Mouse (Mus musculus) MEL (cell line): Measurements from ENCODE around the gene Tbc1d20. TPM values are rescaled to one million over a fixed set of nuclear protein-coding genes. Genes with fewer than 3 reads are reported as not detected.

ENCODE experiments used
- DNase-seq: peaks from one replicate; pipeline ENCODE4 v3.0.0; 2011; ENCODE audit warnings: low read depth, low spot score
- H3K27ac ChIP-seq: 2 replicates; pipeline ENCODE4 v1.5.1; 2012; ENCODE audit warnings: low read depth, mild to moderate bottlenecking, control low read depth, low read length, moderate library complexity; ENCODE audit not compliant: control insufficient read depth
- H3K27me3 ChIP-seq, 2 experiments: fragments of 150-350 bp in 1 of 2; sonication (generic) in 1 of 2; 2 replicates each; pipeline ENCODE4 v1.6.1; 2012; ENCODE audit warnings: low read length in 2 of 2, mild to moderate bottlenecking in 2 of 2, improper control_type of control experiment in 1 of 2, moderate library complexity in 1 of 2; ENCODE audit not compliant: insufficient read depth in 2 of 2, control insufficient read depth in 1 of 2
- H3K36me3 ChIP-seq, 2 experiments: 2 replicates each; pipeline ENCODE4 v1.6.1; 2012 to 2014; ENCODE audit warnings: low read length in 2 of 2, improper control_type of control experiment in 1 of 2, inconsistent platforms in 1 of 2, mild to moderate bottlenecking in 1 of 2; ENCODE audit not compliant: insufficient read depth in 2 of 2, control insufficient read depth in 1 of 2
- H3K4me1 ChIP-seq, 2 experiments: fragments of 150-350 bp in 1 of 2; sonication (generic) in 1 of 2; 2 replicates each; pipeline ENCODE4 v1.6.1; 2012; ENCODE audit warnings: low read length in 2 of 2, improper control_type of control experiment in 1 of 2, mild to moderate bottlenecking in 1 of 2; ENCODE audit not compliant: insufficient read depth in 2 of 2, control insufficient read depth in 1 of 2
- H3K4me3 ChIP-seq, 2 experiments: fragments of 150-350 bp in 1 of 2; sonication (generic) in 1 of 2; 2 replicates each; pipeline ENCODE4 v1.5.1; 2012; ENCODE audit warnings: low read depth in 2 of 2, low read length in 2 of 2, mild to moderate bottlenecking in 2 of 2, moderate library complexity in 2 of 2, control low read depth in 1 of 2, improper control_type of control experiment in 1 of 2; ENCODE audit not compliant: control insufficient read depth in 1 of 2, insufficient read depth in 1 of 2
- H3K79me2 ChIP-seq: 2 replicates; pipeline ENCODE4 v1.6.1; 2012; ENCODE audit warnings: mild to moderate bottlenecking, low read length, moderate library complexity; ENCODE audit not compliant: control insufficient read depth, poor library complexity, insufficient read depth
- H3K9ac ChIP-seq: 2 replicates; pipeline ENCODE4 v1.6.1; 2012; ENCODE audit warnings: low read depth, mild to moderate bottlenecking, control low read depth, low read length, moderate library complexity; ENCODE audit not compliant: control insufficient read depth, poor library complexity, severe bottlenecking
- H3K9me3 ChIP-seq: fragments of 150-350 bp; sonication (generic); replicated peaks from 2 replicates; pipeline ENCODE4 v1.6.1; 2012; ENCODE audit warnings: mild to moderate bottlenecking, low read length, improper control_type of control experiment, moderate library complexity; ENCODE audit not compliant: insufficient read depth
- CHD2 ChIP-seq: IDR thresholded peaks from 2 replicates; pipeline ENCODE4 v1.6.1; 2011; ENCODE audit warnings: low read length, improper control_type of control experiment
- CTCF ChIP-seq, 3 experiments: IDR thresholded peaks in 2 of 3; conservative IDR thresholded peaks in 1 of 3; 2 replicates each; pipeline ENCODE4 v1.5.1; 2011 to 2012; ENCODE audit warnings: low read length in 3 of 3, low read depth in 2 of 3, mild to moderate bottlenecking in 2 of 3, improper control_type of control experiment in 1 of 3, inconsistent platforms in 1 of 3, mixed read lengths in 1 of 3, moderate library complexity in 1 of 3; ENCODE audit not compliant: control insufficient read depth in 1 of 3, insufficient read depth in 1 of 3, poor library complexity in 1 of 3, severe bottlenecking in 1 of 3
- ETS1 ChIP-seq: IDR thresholded peaks from 2 replicates; pipeline ENCODE4 v1.6.1; 2012; ENCODE audit warnings: low read depth, mild to moderate bottlenecking, inconsistent platforms, low read length, improper control_type of control experiment, moderate library complexity
- GABPA ChIP-seq: IDR thresholded peaks from 2 replicates; pipeline ENCODE4 v1.6.1; 2012; ENCODE audit warnings: low read depth, mild to moderate bottlenecking, inconsistent platforms, low read length, improper control_type of control experiment, moderate library complexity
- GATA1 ChIP-seq: IDR thresholded peaks from 2 replicates; pipeline ENCODE4 v1.6.1; 2011; ENCODE audit warnings: low read depth, low read length, improper control_type of control experiment
- HCFC1 ChIP-seq: IDR thresholded peaks from 2 replicates; pipeline ENCODE4 v1.6.1; 2012; ENCODE audit warnings: low read depth, mild to moderate bottlenecking, inconsistent platforms, low read length, improper control_type of control experiment, moderate library complexity
- KAT2A ChIP-seq: conservative IDR thresholded peaks from 2 replicates; pipeline ENCODE4 v1.6.1; 2012; ENCODE audit warnings: low read depth, low read length, improper control_type of control experiment, inconsistent platforms
- MAFK ChIP-seq: IDR thresholded peaks from 2 replicates; pipeline ENCODE4 v1.6.1; 2011; ENCODE audit warnings: low read depth, mild to moderate bottlenecking, low read length, improper control_type of control experiment, borderline replicate concordance
- MAX ChIP-seq: IDR thresholded peaks from 2 replicates; pipeline ENCODE4 v1.6.1; 2011; ENCODE audit warnings: low read length, improper control_type of control experiment
- MAZ ChIP-seq: IDR thresholded peaks from 2 replicates; pipeline ENCODE4 v1.6.1; 2012; ENCODE audit warnings: low read depth, mild to moderate bottlenecking, inconsistent platforms, low read length, improper control_type of control experiment
- MXI1 ChIP-seq: IDR thresholded peaks from 2 replicates; pipeline ENCODE4 v1.6.1; 2011; ENCODE audit warnings: mild to moderate bottlenecking, low read depth, low read length, improper control_type of control experiment
- MYB ChIP-seq: IDR thresholded peaks from 2 replicates; pipeline ENCODE4 v1.6.1; 2011; ENCODE audit warnings: mild to moderate bottlenecking, low read depth, low read length, improper control_type of control experiment
- MYC ChIP-seq: IDR thresholded peaks from 2 replicates; pipeline ENCODE4 v1.6.1; 2011; ENCODE audit warnings: low read depth, mild to moderate bottlenecking, low read length, improper control_type of control experiment, moderate library complexity
- NELFE ChIP-seq: IDR thresholded peaks from 2 replicates; pipeline ENCODE4 v1.6.1; 2011; ENCODE audit warnings: low read depth, low read length, improper control_type of control experiment
- NRF1 ChIP-seq: IDR thresholded peaks from 2 replicates; pipeline ENCODE4 v1.6.1; 2014; ENCODE audit warnings: low read depth, mild to moderate bottlenecking, inconsistent platforms, low read length, improper control_type of control experiment, moderate library complexity; ENCODE audit not compliant: poor library complexity, insufficient read depth, severe bottlenecking
- POLR2A ChIP-seq, 2 experiments: IDR thresholded peaks; 2 replicates each; pipeline ENCODE4 v1.6.1; 2011 to 2012; ENCODE audit warnings: low read length in 2 of 2, mild to moderate bottlenecking in 2 of 2, control low read depth in 1 of 2, improper control_type of control experiment in 1 of 2, low read depth in 1 of 2, moderate library complexity in 1 of 2; ENCODE audit not compliant: control insufficient read depth in 1 of 2, insufficient read depth in 1 of 2, poor library complexity in 1 of 2
- POLR2AphosphoS5 ChIP-seq: IDR thresholded peaks from 2 replicates; pipeline ENCODE4 v1.6.1; 2012; ENCODE audit warnings: low read depth, borderline replicate concordance, mild to moderate bottlenecking, inconsistent platforms, low read length, moderate library complexity, mixed read lengths
- RAD21 ChIP-seq: IDR thresholded peaks from 2 replicates; pipeline ENCODE4 v1.6.1; 2011; ENCODE audit warnings: mild to moderate bottlenecking, low read depth, low read length, improper control_type of control experiment
- RCOR1 ChIP-seq: IDR thresholded peaks from 2 replicates; pipeline ENCODE4 v1.6.1; 2012; ENCODE audit warnings: low read depth, mild to moderate bottlenecking, inconsistent platforms, low read length, improper control_type of control experiment
- SIN3A ChIP-seq: IDR thresholded peaks from 2 replicates; pipeline ENCODE4 v1.6.1; 2012; ENCODE audit warnings: low read length, improper control_type of control experiment, inconsistent platforms
- SMC3 ChIP-seq: IDR thresholded peaks from 2 replicates; pipeline ENCODE4 v1.6.1; 2011; ENCODE audit warnings: low read depth, low read length, improper control_type of control experiment
- TCF12 ChIP-seq: IDR thresholded peaks from 2 replicates; pipeline ENCODE4 v1.6.1; 2014; ENCODE audit warnings: low read depth, mild to moderate bottlenecking, inconsistent platforms, low read length, improper control_type of control experiment, moderate library complexity
- UBTF ChIP-seq: IDR thresholded peaks from 2 replicates; pipeline ENCODE4 v1.6.1; 2012; ENCODE audit warnings: low read depth, mild to moderate bottlenecking, inconsistent platforms, low read length, improper control_type of control experiment, moderate library complexity, borderline replicate concordance; ENCODE audit not compliant: insufficient read depth
- USF1 ChIP-seq: IDR thresholded peaks from 2 replicates; pipeline ENCODE4 v1.6.1; 2014; ENCODE audit warnings: low read depth, mild to moderate bottlenecking, inconsistent platforms, low read length, improper control_type of control experiment, moderate library complexity
- USF2 ChIP-seq, 2 experiments: IDR thresholded peaks; 2 replicates each; pipeline ENCODE4 v1.6.1; 2011 to 2012; ENCODE audit warnings: improper control_type of control experiment in 2 of 2, low read length in 2 of 2, borderline replicate concordance in 1 of 2, inconsistent platforms in 1 of 2, low read depth in 1 of 2, mild to moderate bottlenecking in 1 of 2; ENCODE audit not compliant: insufficient read depth in 1 of 2
- ZC3H11A ChIP-seq: IDR thresholded peaks from 2 replicates; pipeline ENCODE4 v1.6.1; 2012; ENCODE audit warnings: low read depth, mild to moderate bottlenecking, inconsistent platforms, low read length, improper control_type of control experiment
- ZNF384 ChIP-seq: IDR thresholded peaks from 2 replicates; pipeline ENCODE4 v1.6.1; 2012; ENCODE audit warnings: low read depth, mild to moderate bottlenecking, inconsistent platforms, low read length, improper control_type of control experiment
- polyA plus RNA-seq, 2 experiments: library from polyadenylated mRNA; stranded (reverse) in 1 of 2; unstranded in 1 of 2; fragments of >175 nt in 1 of 2; fragments of >200 nt in 1 of 2; gene quantifications; 2 replicates each; pipeline versions ENCODE4 v1.2.1 to v1.2.4; 2012; ENCODE audit warnings: low replicate concordance in 2 of 2, low read depth in 1 of 2; ENCODE audit not compliant: insufficient read length in 2 of 2, insufficient read depth in 1 of 2, missing spikeins in 1 of 2
- total RNA-seq: library from RNA; depleted of rRNA; stranded (reverse); fragments of 300-350 nt; gene quantifications from 2 replicates; pipeline ENCODE4 v1.2.3, GENCODE M21; 2012

Gene Tbc1d20
- total and polyA plus RNA-seq, 3 experiments: 19.6 to 31.4 TPM; not detected in 1

DNA sequence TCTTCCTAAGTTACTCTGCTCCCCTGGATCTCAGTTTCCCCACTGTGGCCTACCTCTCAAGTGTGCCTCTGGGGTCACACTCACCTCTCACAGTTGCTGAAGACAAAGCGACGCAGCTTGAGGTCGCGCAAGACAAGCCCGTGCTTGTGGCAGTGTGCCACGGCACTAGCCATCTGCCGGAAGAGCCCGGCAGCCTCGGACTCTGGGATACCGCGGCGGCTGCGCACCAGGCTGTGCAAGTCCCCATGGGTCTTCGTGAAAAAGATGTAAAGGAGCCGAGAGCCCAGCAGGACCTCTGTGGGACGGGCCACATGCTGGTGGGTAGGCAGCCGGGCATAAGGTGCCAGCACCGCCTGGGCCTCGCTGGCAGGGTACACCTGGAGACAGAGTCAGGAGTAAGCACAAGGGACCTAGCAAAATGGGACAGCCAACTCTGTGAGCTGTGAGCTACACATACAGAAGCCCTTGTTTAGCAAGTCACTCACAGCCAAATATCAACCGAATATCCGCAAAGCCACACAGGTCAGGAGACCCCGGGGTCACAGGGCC lies 46.1 kb downstream of the Tbc1d20 start:
- Histone ChIP-seq H3K4me3 (peak overlapping the region in 1 of 2 experiments; percentile 12; a peak in 2 of 4 replicates), H3K79me2 (peaks cover 34% of the 10 kb centered on the region), H3K27ac (no peak overlapping the region), H3K36me3 (peaks cover 21 to 36% of the 10 kb centered on the region in 2 experiments; a peak in 3 of 4 replicates)
- DNase-seq: no peak
- peak in 1 of 2 experiments; percentile 30; a peak in 1 of 4 replicates for TF ChIP-seq POLR2A (IDR thresholded peaks at IDR 0.05; ENCODE audit: control insufficient read depth in 1 of 2, insufficient read depth in 1 of 2, low read depth in 1 of 2, low read length in 2 of 2, poor library complexity in 1 of 2)
- TF ChIP-seq ETS1: no peak
- TF ChIP-seq, all 39 proteins: peak for 1
- peak overlapping the region; percentile 19; the same call in 1 of the 2 replicates for H3K9ac ChIP-seq
- H3K27me3 ChIP-seq: no peaks in the 10 kb centered on the region
- peaks cover 11 to 42% of the 10 kb centered on the region in 2 experiments for H3K4me1 ChIP-seq
- no peaks in the 10 kb centered on the region for H3K9me3 ChIP-seq

DNA sequence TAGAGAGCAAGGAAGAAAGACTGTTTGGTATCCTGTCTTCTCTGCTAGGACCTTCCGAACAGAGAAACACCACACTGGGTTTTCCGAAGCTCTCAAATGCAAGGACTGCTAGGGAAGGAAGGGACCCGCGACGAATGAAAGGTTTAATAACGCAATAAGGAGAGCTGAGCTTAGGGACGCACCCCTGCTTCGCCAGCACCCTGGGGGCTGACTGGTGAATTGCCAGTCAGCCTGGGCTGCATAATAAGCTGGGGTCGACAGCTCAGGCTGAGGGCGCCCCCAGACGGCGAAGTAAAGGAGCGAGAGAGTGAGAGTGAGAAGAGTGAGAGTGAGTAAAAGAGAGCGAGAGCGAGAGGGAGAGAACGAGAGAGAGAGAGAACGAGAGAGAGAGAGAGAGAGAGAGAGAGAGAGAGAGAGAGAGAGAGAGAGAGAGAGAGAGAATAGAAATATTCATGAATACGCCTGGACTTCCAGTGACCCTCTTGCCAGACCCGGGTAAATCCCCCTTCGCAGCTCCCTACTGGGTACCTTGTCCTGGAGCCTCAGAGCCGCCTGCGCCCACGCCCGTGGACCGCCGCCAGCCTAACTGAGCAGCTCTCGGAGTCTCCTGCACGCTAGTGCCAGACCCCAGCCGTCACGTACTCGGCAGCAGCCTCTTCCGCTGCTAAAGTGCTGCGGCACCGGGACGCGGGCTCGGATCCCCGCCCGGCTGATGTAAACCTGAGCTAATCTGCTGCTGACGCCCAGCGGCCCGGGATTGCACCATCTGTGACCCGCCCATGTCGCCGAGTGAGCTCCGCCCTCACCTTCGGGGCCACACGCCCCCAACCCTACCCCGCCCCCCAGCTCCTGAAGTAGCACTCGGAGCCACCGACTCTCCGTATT lies 49.9 kb downstream of the Tbc1d20 start, which contains the start of gene Trib3:
Gene Trib3, minus strand, starts transcription at position 704 of the 885 bp plus-strand sequence.
- Histone ChIP-seq H3K79me2 (peaks cover 34% of the 10 kb centered on the region), H3K4me3 (peak within 1 kb of the TSS; percentile 91), H3K36me3 (peaks cover 19 to 62% of the 10 kb centered on the region in 2 experiments; a peak in 3 of 4 replicates), H3K27ac (peak within 1 kb of the TSS; percentile 99), H3K9me3 (no peaks in the 10 kb centered on the region), H3K27me3 (no peaks in the 10 kb centered on the region), H3K9ac (peak within 1 kb of the TSS; percentile 98), H3K4me1 (peaks cover 19 to 57% of the 10 kb centered on the region in 2 experiments)
- DNase-seq: peak; percentile 95
- no peak for TF ChIP-seq GABPA
- peak; percentile 14 for TF ChIP-seq MAX
- TF ChIP-seq MYB: no peak
- peak; percentile 34 for TF ChIP-seq SIN3A
- TF ChIP-seq USF2 (IDR thresholded peaks at IDR 0.05; ENCODE audit: borderline replicate concordance in 1 of 2, insufficient read depth in 1 of 2, low read depth in 1 of 2, low read length in 2 of 2): no peak
- peak; percentile 40; the same call in 1 of the 2 replicates for TF ChIP-seq POLR2AphosphoS5
- no peak for TF ChIP-seq CHD2
- TF ChIP-seq MXI1: peak; percentile 69; the same call in 1 of the 2 replicates
- TF ChIP-seq MYC: 0 out of 2 replicates have a peak, but pooled peaks have one; percentile 61
- TF ChIP-seq ZNF384: peak; percentile 16; the same call in 1 of the 2 replicates
- TF ChIP-seq ZC3H11A: peak; percentile 50
- peak; percentile 67 for TF ChIP-seq SMC3
- TF ChIP-seq USF1: peak; percentile 34; the same call in 1 of the 2 replicates
- peak; percentile 61 for TF ChIP-seq TCF12
- 0 out of 2 replicates have a peak, but pooled peaks have one; percentile 14 for TF ChIP-seq NRF1
- TF ChIP-seq RAD21: peak; percentile 79
- no peak for TF ChIP-seq MAFK
- TF ChIP-seq CTCF (IDR thresholded peaks at IDR 0.05 in 2 of 3, conservative IDR thresholded peaks at IDR 0.05 in 1 of 3; ENCODE audit: control insufficient read depth in 1 of 3, insufficient read depth in 1 of 3, low read depth in 2 of 3, low read length in 3 of 3, poor library complexity in 1 of 3, severe bottlenecking in 1 of 3): peak; percentile 58 to 89 (median 81)
- TF ChIP-seq HCFC1: peak; percentile 63; the same call in 1 of the 2 replicates
- TF ChIP-seq ETS1: peak; percentile 77
- peak; percentile 82 for TF ChIP-seq MAZ
- peak; percentile 83 for TF ChIP-seq NELFE
- TF ChIP-seq UBTF: no peak
- TF ChIP-seq KAT2A: peak; percentile 48; the same call in 1 of the 2 replicates
- TF ChIP-seq GATA1: no peak
- no peak for TF ChIP-seq RCOR1
- TF ChIP-seq POLR2A (IDR thresholded peaks at IDR 0.05; ENCODE audit: control insufficient read depth in 1 of 2, insufficient read depth in 1 of 2, low read depth in 1 of 2, low read length in 2 of 2, poor library complexity in 1 of 2): peak; percentile 82 to 88
